Mouse (Mus musculus): ENCODE measurements around the gene Slc6a18.

DNA sequence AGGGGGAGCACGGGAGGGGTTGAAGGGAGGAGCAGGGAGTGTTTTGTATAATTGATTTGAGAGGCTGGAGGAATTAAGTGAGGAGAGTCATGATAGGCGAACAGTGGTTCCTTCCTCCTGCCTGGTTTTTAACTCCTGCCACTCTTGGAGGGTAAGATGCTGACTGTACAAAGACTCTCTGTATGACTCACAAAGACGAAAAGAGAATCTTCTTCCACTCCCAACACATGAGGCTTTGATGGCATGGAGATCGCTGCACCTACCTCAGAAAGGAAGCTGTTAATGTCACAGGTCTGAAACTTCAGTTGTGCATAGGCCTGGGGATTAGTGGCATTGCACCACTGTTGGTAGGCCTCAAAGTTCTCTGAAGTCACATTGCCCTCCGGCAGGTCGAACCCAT, 7.7 kb upstream of the Slc6a18 start:
- TF ChIP-seq FLI1 (IDR thresholded peaks at IDR 0.05; ENCODE audit: low read length) (no peak), GATA1 (IDR thresholded peaks at IDR 0.05; ENCODE audit: borderline replicate concordance, low read length) (no peak)
